Mouse (Mus musculus) stomach, postnatal 0 days (tissue): ENCODE results near the gene Lrrc40.

ENCODE experiments used
- CTCF ChIP-seq: IDR thresholded peaks from 2 replicates; pipeline ENCODE4 v1.5.1; 2016; ENCODE audit warnings: antibody characterized with exemption, low read depth, mild to moderate bottlenecking, moderate library complexity
- EP300 ChIP-seq: optimal IDR thresholded peaks from 2 replicates; pipeline ENCODE3; 2016; ENCODE audit warnings: antibody characterized with exemption

DNA sequence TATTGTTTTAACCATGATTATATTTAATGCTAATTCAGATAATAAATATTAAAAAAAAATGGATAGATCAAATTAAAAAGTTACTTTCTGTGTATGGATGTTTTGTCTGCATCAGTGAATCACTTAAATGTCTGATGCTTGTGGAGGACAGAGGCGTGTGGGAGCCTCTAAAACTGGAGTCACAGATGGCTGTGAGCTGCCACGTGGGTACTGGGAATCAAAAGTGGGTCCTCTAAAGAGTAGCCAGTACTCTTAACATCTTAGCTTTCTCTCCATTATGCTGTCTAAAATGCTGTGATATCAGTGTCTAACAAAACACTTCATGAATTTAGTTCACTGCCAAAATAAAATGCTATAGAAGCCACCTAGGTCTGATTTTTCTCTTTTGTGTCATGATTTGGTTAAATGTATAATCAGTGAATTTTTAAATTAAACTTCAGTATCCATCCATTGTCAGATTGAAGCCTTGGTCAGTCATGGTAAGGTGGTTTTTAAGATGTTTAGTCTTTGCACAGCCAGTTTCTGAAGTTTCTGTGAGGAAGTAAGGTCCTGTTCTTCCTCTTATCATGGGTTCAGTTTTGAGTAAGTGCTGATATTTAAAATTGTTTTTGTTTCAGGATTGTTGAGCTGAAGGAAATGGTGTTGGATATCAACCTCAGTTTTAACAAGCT, 24.3 kb downstream of the Lrrc40 start:
- TF ChIP-seq CTCF (no peak), EP300 (no peak)
